Mouse (Mus musculus) thymus, adult 2 months (tissue): ENCODE measurements around the gene Nfia. TPM values are rescaled to one million over a fixed set of nuclear protein-coding genes. Genes with fewer than 3 reads are reported as not detected.
A peak's percentile ranks its signal among the peaks of the same experiment; 100 is the strongest.

Source experiments
- DNase-seq: peaks from one replicate; pipeline ENCODE4 v3.0.0; 2021
- H3K27ac ChIP-seq: fragments of 200-500 bp; 2 replicates; pipeline ENCODE4 v1.5.1; 2012; ENCODE audit warnings: low read length, control low read depth; ENCODE audit not compliant: control insufficient read depth, insufficient read depth
- H3K27me3 ChIP-seq: fragments of 200-500 bp; 2 replicates; pipeline ENCODE4 v1.6.1; 2012; ENCODE audit warnings: mild to moderate bottlenecking, low read length, moderate library complexity, mixed read lengths; ENCODE audit not compliant: control insufficient read depth, insufficient read depth
- H3K36me3 ChIP-seq: fragments of 200-500 bp; 2 replicates; pipeline ENCODE4 v1.6.1; 2012; ENCODE audit warnings: mild to moderate bottlenecking, low read length, moderate library complexity; ENCODE audit not compliant: control insufficient read depth, insufficient read depth
- H3K4me1 ChIP-seq: fragments of 200-500 bp; replicated peaks from 2 replicates; pipeline ENCODE4 v1.6.1; 2012; ENCODE audit warnings: low read length; ENCODE audit not compliant: control insufficient read depth, insufficient read depth
- H3K4me3 ChIP-seq: fragments of 200-500 bp; 2 replicates; pipeline ENCODE4 v1.5.1; 2012; ENCODE audit warnings: mild to moderate bottlenecking, low read length, control low read depth, moderate library complexity; ENCODE audit not compliant: control insufficient read depth, insufficient read depth
- CTCF ChIP-seq: fragments of 200-500 bp; IDR thresholded peaks from 2 replicates; pipeline ENCODE4 v1.5.1; 2012; ENCODE audit warnings: mild to moderate bottlenecking, control low read depth, low read length, moderate library complexity, borderline replicate concordance; ENCODE audit not compliant: control insufficient read depth, poor library complexity, insufficient read depth; ENCODE audit errors: extremely low read depth
- POLR2A ChIP-seq: fragments of 200-500 bp; IDR thresholded peaks from 2 replicates; pipeline ENCODE4 v1.6.1; 2012; ENCODE audit warnings: mild to moderate bottlenecking, low read length, control low read depth, moderate library complexity; ENCODE audit not compliant: control insufficient read depth, poor library complexity, insufficient read depth; ENCODE audit errors: extremely low read depth
- WGBS: fragments of 180-500 bp; shearing (Covaris S2); methylation state at CpG from one replicate; pipeline ENCODE4 v1.1.7; 2018; 5-methylcytosine and 5-hydroxymethylcytosine counted together
- polyA plus RNA-seq: library from polyadenylated mRNA; depleted of rRNA; stranded (reverse); fragments of >200 nt; gene quantifications from 2 replicates; pipeline ENCODE4 v1.2.3, GENCODE M21; 2012

The Nfia gene
- polyA plus RNA-seq, 1 experiment, result 26.4 TPM

DNA sequence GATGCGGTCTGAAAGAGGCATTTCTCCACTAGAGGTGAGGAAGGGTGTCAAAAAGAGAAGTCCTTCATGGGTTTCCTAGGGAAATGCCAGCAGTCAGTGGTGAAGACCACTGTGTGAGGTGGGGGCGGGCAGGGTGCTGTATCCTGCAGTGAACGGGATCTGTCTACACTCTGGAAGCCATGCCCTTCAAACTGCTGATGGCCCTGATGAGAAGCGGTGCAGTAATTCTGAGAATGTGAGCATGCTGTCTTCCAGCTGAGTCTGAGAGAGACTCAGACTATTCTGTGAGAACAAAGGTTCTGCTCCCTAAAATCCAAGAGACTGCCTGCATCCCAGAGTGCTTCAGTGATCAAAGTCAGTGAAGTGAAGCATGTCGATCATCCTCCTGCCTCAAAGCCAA is 216.2 kb downstream of the Nfia start:
- no peaks in the 10 kb centered on the region for H3K27me3 ChIP-seq
- H3K27ac ChIP-seq, result no peak overlapping the region
- DNase-seq, result no peak
- H3K4me3 ChIP-seq, result no peak overlapping the region
- TF ChIP-seq POLR2A (no peak), CTCF (no peak)
- H3K36me3 ChIP-seq, result no peaks in the 10 kb centered on the region
- H3K4me1 ChIP-seq, result no peaks in the 10 kb centered on the region
- WGBS, result 91% methylated on average over 5 of the region's 5 CpGs

DNA sequence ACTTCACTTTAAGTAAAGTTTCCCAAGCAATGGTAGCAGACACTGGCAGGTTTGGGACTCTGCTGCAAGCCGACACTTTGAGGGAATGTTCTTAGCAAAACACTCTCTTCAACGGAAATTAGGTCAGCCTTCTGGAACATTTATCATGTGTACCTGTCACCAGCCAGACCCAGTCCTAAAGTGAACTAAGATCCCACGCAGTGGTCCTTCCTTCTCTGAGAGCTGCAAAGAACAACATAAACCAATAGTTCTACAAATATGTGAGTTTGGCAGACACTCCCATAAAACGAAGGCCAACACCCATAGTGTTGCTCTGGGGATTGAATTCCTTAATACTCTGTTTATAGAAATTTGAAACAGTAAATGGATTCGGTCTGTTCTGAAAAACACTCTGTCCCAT is 217.9 kb downstream of the Nfia start:
- Histone ChIP-seq H3K27ac (no peak overlapping the region), H3K36me3 (no peaks in the 10 kb centered on the region), H3K27me3 (no peaks in the 10 kb centered on the region), H3K4me3 (no peak overlapping the region), H3K4me1 (no peaks in the 10 kb centered on the region)
- DNase-seq, result no peak
- WGBS, result 82% methylated on average over 5 of the region's 5 CpGs
- no peak for TF ChIP-seq CTCF

DNA sequence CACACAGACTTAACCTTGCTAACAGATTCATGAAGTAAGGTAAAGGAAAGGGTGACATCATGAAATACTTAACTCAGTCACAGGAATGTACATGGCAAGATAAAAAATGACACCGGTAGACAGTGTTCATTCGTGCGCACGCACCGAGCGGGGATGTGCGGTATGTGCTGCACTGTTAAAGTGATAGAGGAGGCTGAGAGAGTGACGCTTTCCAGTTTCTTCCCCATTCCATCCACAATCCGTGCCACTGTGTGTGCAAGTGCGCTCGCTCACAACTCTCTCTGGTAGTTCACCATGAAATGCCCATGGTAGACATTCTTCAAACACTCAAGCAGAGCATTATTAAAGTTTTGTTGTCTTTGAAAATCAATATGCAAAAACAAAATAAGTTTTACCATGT is 218.9 kb downstream of the Nfia start:
- Histone ChIP-seq H3K4me1 (0 out of 2 replicates have a peak, but pooled peaks cover 2% of the 10 kb centered on the region), H3K4me3 (no peak overlapping the region), H3K27ac (no peak overlapping the region), H3K27me3 (no peaks in the 10 kb centered on the region), H3K36me3 (no peaks in the 10 kb centered on the region)
- 99% methylated on average over 11 of the region's 11 CpGs for WGBS
- TF ChIP-seq POLR2A, result no peak
- TF ChIP-seq CTCF, result no peak
- no peak for DNase-seq

DNA sequence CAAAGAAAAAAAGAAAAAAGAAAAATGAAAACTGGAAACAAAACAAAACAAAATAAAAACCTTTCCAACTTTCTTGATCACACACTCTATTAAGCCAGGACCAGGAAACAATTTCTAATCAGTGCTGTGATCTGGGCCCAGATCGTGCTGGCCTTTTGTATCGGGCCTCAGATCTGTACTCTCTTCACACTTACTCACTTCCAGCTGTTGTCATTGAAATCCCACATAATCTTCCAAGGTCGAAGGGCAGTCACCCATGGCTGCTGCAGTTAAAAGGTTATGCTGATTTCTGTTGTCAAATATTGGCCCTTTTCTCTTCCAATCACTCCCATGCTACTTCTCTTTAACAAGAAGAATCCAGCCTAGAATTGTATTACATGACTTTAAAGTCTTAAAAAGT is 219.3 kb downstream of the Nfia start:
- Histone ChIP-seq H3K36me3 (no peaks in the 10 kb centered on the region), H3K4me1 (0 out of 2 replicates have a peak, but pooled peaks cover 2% of the 10 kb centered on the region), H3K27ac (no peak overlapping the region), H3K4me3 (no peak overlapping the region), H3K27me3 (no peaks in the 10 kb centered on the region)
- no peak for DNase-seq
- 93% methylated on average over 3 of the region's 3 CpGs for WGBS
- no peak for TF ChIP-seq CTCF
- TF ChIP-seq POLR2A, result no peak

GRCm38 (mm10) chr4:97995911-97996712 is 223.6 kb downstream of the Nfia start:
- no peak overlapping the region for H3K4me3 ChIP-seq
- H3K4me1 ChIP-seq, result peaks cover 7% of the 10 kb centered on the region; the same call in 1 of the 2 replicates
- TF ChIP-seq CTCF, result no peak
- no peak for TF ChIP-seq POLR2A
- no peaks in the 10 kb centered on the region for H3K36me3 ChIP-seq
- no peaks in the 10 kb centered on the region for H3K27me3 ChIP-seq
- WGBS, result 82% methylated on average over 8 of the region's 8 CpGs
- H3K27ac ChIP-seq, result no peak overlapping the region
- DNase-seq, result peak; percentile 20

DNA sequence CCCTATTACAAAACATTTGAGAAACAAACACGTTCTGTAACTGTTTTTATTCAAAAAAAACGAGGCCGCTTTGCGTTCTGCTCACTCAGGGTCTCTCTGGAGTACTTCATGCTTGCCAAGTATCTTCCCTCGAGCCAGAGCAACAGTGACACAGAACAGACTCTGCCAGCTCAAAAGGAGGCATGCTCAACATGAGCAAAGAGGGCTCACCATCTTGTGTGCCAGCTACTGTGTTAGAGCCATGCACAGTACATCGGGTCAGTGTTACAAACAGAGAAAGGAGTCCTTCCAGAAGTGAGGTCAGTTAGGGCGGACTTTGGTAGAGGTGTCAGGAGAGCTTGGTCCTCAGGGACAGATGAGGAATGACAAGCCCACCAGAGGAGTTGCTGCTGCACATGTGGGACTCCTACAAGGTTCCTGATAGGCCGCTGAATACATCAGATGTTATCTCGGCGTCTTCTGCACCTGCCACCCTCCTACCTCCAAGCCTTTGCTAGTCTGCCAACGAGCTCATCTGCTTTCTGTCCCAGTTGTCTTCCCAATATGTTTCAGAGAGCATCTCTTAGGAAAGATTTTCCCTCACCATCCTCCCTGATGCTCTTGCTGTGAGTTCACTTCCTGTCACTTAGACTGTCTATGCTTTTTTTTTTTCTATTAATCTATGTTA is 224.8 kb downstream of the Nfia start:
- 82% methylated on average over 11 of the region's 11 CpGs for WGBS
- DNase-seq, result no peak
- no peak overlapping the region for H3K4me3 ChIP-seq
- TF ChIP-seq CTCF, result no peak
- no peak for TF ChIP-seq POLR2A
- no peak overlapping the region for H3K27ac ChIP-seq
- H3K4me1 ChIP-seq, result peaks cover 7% of the 10 kb centered on the region; the same call in 1 of the 2 replicates
- no peaks in the 10 kb centered on the region for H3K27me3 ChIP-seq
- H3K36me3 ChIP-seq, result no peaks in the 10 kb centered on the region

- no peak for TF ChIP-seq POLR2A
- no peak for TF ChIP-seq CTCF
- WGBS, result 95% methylated on average over 5 of the region's 5 CpGs
Observed at GRCm38 (mm10) chr4:98002206-98002605, 229.7 kb downstream of the Nfia start.

More at GRCm38 (mm10) chr4:98002206-98002605, 229.7 kb downstream of the Nfia start:
- Histone ChIP-seq H3K27me3 (no peaks in the 10 kb centered on the region), H3K27ac (no peak overlapping the region), H3K4me1 (peaks cover 3% of the 10 kb centered on the region; the same call in 1 of the 2 replicates), H3K4me3 (no peak overlapping the region), H3K36me3 (no peaks in the 10 kb centered on the region)
- no peak for DNase-seq
